9 mouse cellular contexts compared by ENCODE assay signal in genomic region chr4:49478118-49478877, GRCm38 (mm10). TPM values are rescaled to one million over a fixed set of nuclear protein-coding genes. Genes with fewer than 3 reads are reported as not detected.
DNase-seq lines count a peak whose midpoint lies in the region; ATAC-seq and TF ChIP-seq lines count a peak whose summit lies in the region.
"Had no signal": no experiment of that assay in that cellular context is flagged by ENCODE, and none has a peak within 500 bp of the region (broad histone marks: within the 10 kb centered on the region; RNA-seq: fewer than 3 reads in every experiment).

No protein-coding gene starts in this region.

- no peaks in the 10 kb centered on the region for H3K9me3 ChIP-seq in G1E (replicated peaks)
- H3K9me3 ChIP-seq in heart, embryonic 16.5 days (replicated peaks; ENCODE audit: control insufficient read depth, low read length), result no peaks in the 10 kb centered on the region
- no peaks in the 10 kb centered on the region for H3K9me3 ChIP-seq in limb, embryonic 10.5 days (replicated peaks)

- peak; percentile 4 for DNase-seq in G1E (ENCODE audit: low spot score)
- peak; percentile 23 for DNase-seq in c-Kit-positive CD71-negative TER-119-negative erythroid progenitor cells, embryonic 14.5 days (ENCODE audit: low read depth)
- peak; percentile 55 for DNase-seq in limb, embryonic 10.5 days (ENCODE audit: low spot score)
- DNase-seq in thymus, postnatal 14 days, result peak; percentile 66
- DNase-seq in cerebellum, adult 9-11 months, result no peak

- peak overlapping the region; percentile 69 for H3K4me2 ChIP-seq in heart, embryonic 16.5 days (ENCODE audit: low read depth, low read length)

- TF ChIP-seq CTCF in G1E (IDR thresholded peaks at IDR 0.05; ENCODE audit: low read depth, low read length), result no peak

- H3K9ac ChIP-seq in heart, embryonic 16.5 days (ENCODE audit: low read length), result peak overlapping the region; percentile 62

- no peaks in the 10 kb centered on the region for H3K27me3 ChIP-seq in G1E (ENCODE audit: insufficient read depth, low read length)
- H3K27me3 ChIP-seq in heart, embryonic 16.5 days (ENCODE audit: control insufficient read depth, insufficient read depth, low read length), result 0 out of 2 replicates have a peak, but pooled peaks cover 2% of the 10 kb centered on the region
- H3K27me3 ChIP-seq in limb, embryonic 10.5 days (ENCODE audit: low read depth, poor library complexity, severe bottlenecking), result no peaks in the 10 kb centered on the region

- peaks cover 4% of the 10 kb centered on the region for H3K4me1 ChIP-seq in G1E (ENCODE audit: insufficient read depth, low read depth, low read length)
- H3K4me1 ChIP-seq in heart, embryonic 16.5 days (ENCODE audit: control insufficient read depth, insufficient read depth, low read length), result peaks cover 4% of the 10 kb centered on the region; the same call in 1 of the 2 replicates
- peaks cover 14% of the 10 kb centered on the region for H3K4me1 ChIP-seq in limb, embryonic 10.5 days

- peak overlapping the region; percentile 54; the same call in 1 of the 2 replicates for H3K4me3 ChIP-seq in G1E (ENCODE audit: low read depth, low read length)
- peak overlapping the region; percentile 47 for H3K4me3 ChIP-seq in heart, embryonic 16.5 days (ENCODE audit: low read length)
- H3K4me3 ChIP-seq in limb, embryonic 10.5 days, result peak overlapping the region; percentile 36

- no peak overlapping the region for H3K27ac ChIP-seq in heart, embryonic 16.5 days (ENCODE audit: low read length)
- H3K27ac ChIP-seq in limb, embryonic 10.5 days, result no peak overlapping the region; the same call in 1 of the 2 replicates

- H3K36me3 ChIP-seq in G1E (replicated peaks), result no peaks in the 10 kb centered on the region
- H3K36me3 ChIP-seq in heart, embryonic 16.5 days (ENCODE audit: control insufficient read depth, insufficient read depth), result no peaks in the 10 kb centered on the region
- H3K36me3 ChIP-seq in limb, embryonic 10.5 days, result no peaks in the 10 kb centered on the region

- peak; percentile 84 for ATAC-seq in G1E (ENCODE audit: extremely low read depth, insufficient number of reproducible peaks, low FRiP score, poor library complexity, severe bottlenecking)
- ATAC-seq in heart, embryonic 16.5 days (replicated peaks; ENCODE audit: extremely low read depth, insufficient read depth, low FRiP score), result no peak; the same call in 1 of the 2 replicates
- ATAC-seq in megakaryocyte-erythroid progenitor cell, adult 5-6 weeks (replicated peaks; ENCODE audit: low FRiP score, low TSS enrichment, poor library complexity, severe bottlenecking), result peak; percentile 99
- ATAC-seq in activated CD4-positive, CD25-positive, alpha-beta regulatory T cell, adult 4 months, result no peak

- 19% methylated on average over 19 of the region's 19 CpGs for WGBS in heart, embryonic 16.5 days
- WGBS in limb, embryonic 10.5 days, result 22% methylated on average over 19 of the region's 19 CpGs

RNA-seq across cellular contexts. Expression of gene Acnat1, which starts 4.6 kb away (rescaled TPM):
- total RNA-seq in G1E (2014; fragmentation: Nextera tagmentation) (not detected in 2 replicates), G1E (2017) (0.17 TPM in 1 of 2 replicates, not detected in the other)
- polyA plus RNA-seq in G1E (2012), result not detected in 2 replicates
- not detected in 2 replicates for polyA plus RNA-seq in heart, embryonic 16.5 days (2015; fragmentation: Nextera tagmentation; extraction: Ambion mirVana)
- 0.10 TPM in 1 of 2 replicates, not detected in the other for polyA plus RNA-seq in limb, embryonic 10.5 days (2016; fragmentation: Nextera tagmentation; extraction: Ambion mirVana)
- 0.72 TPM in 1 of 2 replicates, not detected in the other for total RNA-seq in megakaryocyte-erythroid progenitor cell, adult 5-6 weeks (2014; fragmentation: Nextera tagmentation)
- total RNA-seq in megakaryocyte-erythroid progenitor cell, adult 5-6 weeks (2017), result not detected in 2 replicates
- polyA plus RNA-seq in activated CD4-positive, CD25-positive, alpha-beta regulatory T cell, adult 4 months (2017; shearing (Covaris generic)), result not detected
- polyA plus RNA-seq: spleen, adult 2 months had no signal

RNA-seq across cellular contexts. Expression of gene Baat, which starts 28.1 kb away (rescaled TPM):
- total RNA-seq in G1E (2014; fragmentation: Nextera tagmentation) (not detected in 2 replicates), G1E (2017) (0.12 TPM in 1 of 2 replicates, not detected in the other)
- not detected in 2 replicates for polyA plus RNA-seq in G1E (2012)
- polyA plus RNA-seq in heart, embryonic 16.5 days (2015; fragmentation: Nextera tagmentation; extraction: Ambion mirVana), result 0.09 and 0.16 TPM in 2 replicates
- 0.11 and 0.21 TPM in 2 replicates for polyA plus RNA-seq in limb, embryonic 10.5 days (2016; fragmentation: Nextera tagmentation; extraction: Ambion mirVana)
- 0.40 TPM in 1 of 2 replicates, not detected in the other for total RNA-seq in megakaryocyte-erythroid progenitor cell, adult 5-6 weeks (2014; fragmentation: Nextera tagmentation)
- total RNA-seq in megakaryocyte-erythroid progenitor cell, adult 5-6 weeks (2017), result not detected in 2 replicates
- not detected for polyA plus RNA-seq in activated CD4-positive, CD25-positive, alpha-beta regulatory T cell, adult 4 months (2017; shearing (Covaris generic))
- polyA plus RNA-seq: spleen, adult 2 months had no signal

RNA-seq across cellular contexts. Expression of gene Mrpl50, which starts 42.6 kb away (rescaled TPM):
- 58.4 and 68.4 TPM in 2 replicates for total RNA-seq in G1E (2014; fragmentation: Nextera tagmentation)
- 45.5 and 47.7 TPM in 2 replicates for total RNA-seq in G1E (2017)
- polyA plus RNA-seq in G1E (2012), result 3.3 and 4.3 TPM in 2 replicates
- 59.0 and 69.5 TPM in 2 replicates for polyA plus RNA-seq in heart, embryonic 16.5 days (2015; fragmentation: Nextera tagmentation; extraction: Ambion mirVana)
- polyA plus RNA-seq in limb, embryonic 10.5 days (2016; fragmentation: Nextera tagmentation; extraction: Ambion mirVana), result 79.6 and 86.6 TPM in 2 replicates
- 61.2 and 68.9 TPM in 2 replicates for total RNA-seq in megakaryocyte-erythroid progenitor cell, adult 5-6 weeks (2014; fragmentation: Nextera tagmentation)
- 52.4 and 72.4 TPM in 2 replicates for total RNA-seq in megakaryocyte-erythroid progenitor cell, adult 5-6 weeks (2017)
- 10 to 100 TPM; 29.9 to 30.4 TPM for polyA plus RNA-seq in activated CD4-positive, CD25-positive, alpha-beta regulatory T cell, adult 4 months (2017; shearing (Covaris generic))

RNA-seq across cellular contexts. Expression of gene Zfp189, which starts 42.7 kb away (rescaled TPM):
- 17.0 and 17.5 TPM in 2 replicates for total RNA-seq in G1E (2014; fragmentation: Nextera tagmentation)
- total RNA-seq in G1E (2017), result 6.9 and 8.4 TPM in 2 replicates
- polyA plus RNA-seq in G1E (2012), result 1.4 and 1.5 TPM in 2 replicates
- 7.0 and 7.8 TPM in 2 replicates for polyA plus RNA-seq in heart, embryonic 16.5 days (2015; fragmentation: Nextera tagmentation; extraction: Ambion mirVana)
- 8.8 and 11.3 TPM in 2 replicates for polyA plus RNA-seq in limb, embryonic 10.5 days (2016; fragmentation: Nextera tagmentation; extraction: Ambion mirVana)
- total RNA-seq in megakaryocyte-erythroid progenitor cell, adult 5-6 weeks (2014; fragmentation: Nextera tagmentation), result 10.4 and 10.8 TPM in 2 replicates
- 7.3 and 11.8 TPM in 2 replicates for total RNA-seq in megakaryocyte-erythroid progenitor cell, adult 5-6 weeks (2017)
- polyA plus RNA-seq in activated CD4-positive, CD25-positive, alpha-beta regulatory T cell, adult 4 months (2017; shearing (Covaris generic)), result 1 to 10 TPM; 2.3 to 3.0 TPM

Comparison
In these comparisons a context has a peak if more than half of its experiments do, and no peak if none do; other contexts are left out.
1. ATAC-seq: peak in G1E (single experiment) and megakaryocyte-erythroid progenitor cell, adult 5-6 weeks (single experiment); none in heart, embryonic 16.5 days (single experiment) and activated CD4-positive, CD25-positive, alpha-beta regulatory T cell, adult 4 months (single experiment).
2. Peak in every context shown above with its lines, with median percentiles within 50 percentile points of each other: H3K4me3 ChIP-seq.